21 mouse cellular contexts compared by ENCODE assay signal in the genomic region with DNA sequence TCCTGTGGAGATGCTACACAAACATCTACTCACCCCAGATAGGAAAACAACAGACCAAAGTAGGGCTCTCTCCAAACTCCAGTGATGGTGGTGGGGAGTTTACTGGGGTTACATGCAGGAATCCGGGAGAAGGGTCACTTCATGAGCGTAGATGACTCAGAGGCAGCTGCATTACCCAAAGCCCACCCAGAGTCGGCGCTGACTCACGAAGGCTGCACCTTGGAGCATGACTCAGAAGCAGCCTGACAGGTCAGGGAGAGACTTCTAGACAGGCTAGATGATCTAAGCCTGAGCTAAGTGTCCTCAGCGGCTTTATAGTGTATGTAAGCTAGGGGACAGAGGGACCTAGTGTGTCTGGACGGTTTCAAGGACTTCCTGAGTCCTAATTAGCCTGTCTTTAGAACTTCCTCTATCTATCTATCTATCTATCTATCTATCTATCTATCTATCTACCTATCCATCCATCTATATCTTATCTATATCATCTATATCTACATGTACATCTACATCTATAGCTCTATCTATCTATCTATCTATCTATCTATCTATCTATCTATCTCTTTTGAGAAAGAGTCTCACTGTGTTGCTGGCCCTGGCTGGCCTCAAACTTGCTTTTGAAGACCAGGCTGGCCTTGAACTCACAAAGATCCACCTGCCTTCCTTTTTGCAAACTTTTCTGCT. TPM values are rescaled to one million over a fixed set of nuclear protein-coding genes. Genes with fewer than 3 reads are reported as not detected.
A peak's percentile ranks its signal among the peaks of the same experiment; 100 is the strongest.
DNase-seq lines count a peak whose midpoint lies in the region; ATAC-seq and TF ChIP-seq lines count a peak whose summit lies in the region.
"Had no signal": no experiment of that assay in that cellular context is flagged by ENCODE, and none has a peak within 500 bp of the region (broad histone marks: within the 10 kb centered on the region; RNA-seq: fewer than 3 reads in every experiment).

No protein-coding gene starts in this region.

- ATAC-seq in megakaryocyte progenitor cell, adult 5-6 weeks (replicated peaks; ENCODE audit: poor library complexity), result peak; percentile 17; the same call in 1 of the 2 replicates
- ATAC-seq in hindbrain, postnatal 0 days, result no peak
- ATAC-seq: lung, postnatal 0 days had no signal

- no peaks in the 10 kb centered on the region for H3K79me2 ChIP-seq in C2C12 (ENCODE audit: control insufficient read depth, insufficient read depth)

- WGBS in hindbrain, postnatal 0 days, result 85% methylated on average over 7 of the region's 7 CpGs

- no peak overlapping the region for H3K4me3 ChIP-seq in C2C12 (ENCODE audit: insufficient read depth, poor library complexity, severe bottlenecking)
- H3K4me3 ChIP-seq in hindbrain, postnatal 0 days (ENCODE audit: low read length), result no peak overlapping the region
- H3K4me3 ChIP-seq: forebrain, embryonic 12.5 days; heart, embryonic 12.5 days; hindbrain, embryonic 15.5 days; limb, embryonic 13.5 days; liver, embryonic 15.5 days had no signal

- no peaks in the 10 kb centered on the region for H3K4me1 ChIP-seq in hindbrain, postnatal 0 days (ENCODE audit: insufficient read depth, low read length)
- H3K4me1 ChIP-seq: forebrain, embryonic 12.5 days; hindbrain, embryonic 15.5 days; limb, embryonic 13.5 days had no signal

- H3K27me3 ChIP-seq in C2C12 (ENCODE audit: control insufficient read depth, insufficient read depth, insufficient read length), result no peaks in the 10 kb centered on the region
- H3K27me3 ChIP-seq in hindbrain, postnatal 0 days (ENCODE audit: insufficient read depth, low read length), result no peaks in the 10 kb centered on the region
- H3K27me3 ChIP-seq: forebrain, embryonic 12.5 days; heart, embryonic 12.5 days; hindbrain, embryonic 15.5 days; limb, embryonic 13.5 days; liver, embryonic 15.5 days had no signal

- TF ChIP-seq CTCF in C2C12 (IDR thresholded peaks at IDR 0.05; ENCODE audit: control insufficient read depth, insufficient read depth, insufficient read length), result no peak
- TF ChIP-seq CTCF in hindbrain, postnatal 0 days (IDR thresholded peaks at IDR 0.05; ENCODE audit: low read depth), result no peak

- peak; percentile 77 for DNase-seq in 3T3-L1 (ENCODE audit: low read depth, low spot score)
- peak; percentile 19 for DNase-seq in adrenal gland, postnatal 14 days
- no peak for DNase-seq in hindbrain, postnatal 0 days (ENCODE audit: low spot score)
- DNase-seq in spleen, adult 18-20 months, result no peak
- no peak for DNase-seq in kidney, postnatal 14 days
- DNase-seq: cerebellum, postnatal 14 days; gastrocnemius, postnatal 25 days; heart, postnatal 36 days; kidney, adult 18-20 months; kidney, postnatal 36 days; layer of hippocampus, adult 9-11 months; right cerebral cortex, postnatal 14 days; thymus, postnatal 4 days had no signal

- H3K79me3 ChIP-seq in C2C12 (ENCODE audit: low read depth), result no peaks in the 10 kb centered on the region

- no peaks in the 10 kb centered on the region for H3K36me3 ChIP-seq in C2C12 (ENCODE audit: control insufficient read depth, insufficient read depth)
- no peaks in the 10 kb centered on the region for H3K36me3 ChIP-seq in hindbrain, postnatal 0 days (ENCODE audit: insufficient read depth, low read length)
- H3K36me3 ChIP-seq: forebrain, embryonic 12.5 days; heart, embryonic 12.5 days; hindbrain, embryonic 15.5 days; limb, embryonic 13.5 days; liver, embryonic 15.5 days had no signal

- no peak overlapping the region for H3ac ChIP-seq in C2C12 (ENCODE audit: control insufficient read depth, insufficient read length, low read depth)

- no peaks in the 10 kb centered on the region for H3K9me3 ChIP-seq in hindbrain, postnatal 0 days (ENCODE audit: low read length)
- H3K9me3 ChIP-seq: forebrain, embryonic 12.5 days; heart, embryonic 12.5 days; hindbrain, embryonic 15.5 days; limb, embryonic 13.5 days; liver, embryonic 15.5 days had no signal

- no peak overlapping the region for H3K27ac ChIP-seq in hindbrain, postnatal 0 days
- H3K27ac ChIP-seq: forebrain, embryonic 12.5 days; hindbrain, embryonic 15.5 days; limb, embryonic 13.5 days; liver, embryonic 15.5 days had no signal

- no peak overlapping the region for H3K9ac ChIP-seq in hindbrain, postnatal 0 days (replicated peaks; ENCODE audit: low read length)
- H3K9ac ChIP-seq: forebrain, embryonic 12.5 days; heart, embryonic 12.5 days; hindbrain, embryonic 15.5 days; limb, embryonic 13.5 days; liver, embryonic 15.5 days had no signal

- H3K4me2 ChIP-seq in hindbrain, postnatal 0 days (ENCODE audit: low read depth, low read length), result no peak overlapping the region
- H3K4me2 ChIP-seq: forebrain, embryonic 12.5 days; heart, embryonic 12.5 days; hindbrain, embryonic 15.5 days; limb, embryonic 13.5 days; liver, embryonic 15.5 days had no signal

TF ChIP-seq in C2C12, 6 proteins besides CTCF, POLR2A, EP300 and RAD21:
- TF ChIP-seq MYOG (IDR thresholded peaks at IDR 0.05; ENCODE audit: control insufficient read depth, extremely low read depth, insufficient read length) (no peak), FOSL1 (IDR thresholded peaks at IDR 0.05; ENCODE audit: insufficient read depth, low read length, poor library complexity, severe bottlenecking) (peak; percentile 88), CEBPB (IDR thresholded peaks at IDR 0.05; ENCODE audit: low read depth) (no peak), USF1 (IDR thresholded peaks at IDR 0.05; ENCODE audit: low read depth) (no peak), MYOD1 (IDR thresholded peaks at IDR 0.05; ENCODE audit: control insufficient read depth, insufficient read length, low read depth) (peak; percentile 88)

RNA-seq across cellular contexts. Expression of gene Ube2f, which starts 30.3 kb away (rescaled TPM):
- polyA plus RNA-seq in C2C12 (2012; fragmentation: generic; extraction: Trizol), result 71.0 TPM
- 70.5 and 85.1 TPM in 2 replicates for total RNA-seq in adrenal gland, postnatal 14 days (2021)
- 90.2 and 92.6 TPM in 2 replicates for total RNA-seq in megakaryocyte progenitor cell, adult 5-6 weeks (2015)
- total RNA-seq in megakaryocyte progenitor cell, adult 5-6 weeks (2017), result 46.8 and 58.6 TPM in 2 replicates
- 34.1 and 37.1 TPM in 2 replicates for total RNA-seq in hindbrain, postnatal 0 days (2014; rRNA removed)
- polyA plus RNA-seq in hindbrain, postnatal 0 days (2015; fragmentation: Nextera tagmentation; extraction: Ambion mirVana), result 46.7 and 55.5 TPM in 2 replicates

RNA-seq across cellular contexts. Expression of gene Ramp1, which starts 40.2 kb away (rescaled TPM):
- 2.1 TPM for polyA plus RNA-seq in C2C12 (2012; fragmentation: generic; extraction: Trizol)
- total RNA-seq in adrenal gland, postnatal 14 days (2021), result 8.0 and 9.5 TPM in 2 replicates
- 184 and 191 TPM in 2 replicates for total RNA-seq in megakaryocyte progenitor cell, adult 5-6 weeks (2015)
- 174 and 180 TPM in 2 replicates for total RNA-seq in megakaryocyte progenitor cell, adult 5-6 weeks (2017)
- total RNA-seq in hindbrain, postnatal 0 days (2014; rRNA removed), result 44.1 and 48.4 TPM in 2 replicates
- 44.7 and 46.8 TPM in 2 replicates for polyA plus RNA-seq in hindbrain, postnatal 0 days (2015; fragmentation: Nextera tagmentation; extraction: Ambion mirVana)

Comparison
In these comparisons a context has a peak if more than half of its experiments do, and no peak if none do; other contexts are left out.
1. DNase-seq: peak in 3T3-L1 (single experiment) and adrenal gland, postnatal 14 days (single experiment); none in hindbrain, postnatal 0 days (single experiment), spleen, adult 18-20 months (0 of 2) and kidney, postnatal 14 days (single experiment).